Mouse (Mus musculus) CH12.LX (cell line): Measurements from ENCODE around the gene Mrps25. TPM values are rescaled to one million over a fixed set of nuclear protein-coding genes. Genes with fewer than 3 reads are reported as not detected.
A peak's percentile ranks its signal among the peaks of the same experiment; 100 is the strongest.

Experiments
- DNase-seq: peaks from one replicate; pipeline ENCODE4 v3.0.0-alpha.2; 2013; ENCODE audit errors: extremely low read depth
- H3K27ac ChIP-seq: 2 replicates; pipeline ENCODE4 v1.5.1; 2012; ENCODE audit warnings: low read depth, mild to moderate bottlenecking, control low read depth, moderate library complexity; ENCODE audit not compliant: insufficient read depth
- H3K27me3 ChIP-seq: replicated peaks from 2 replicates; pipeline ENCODE3; 2012; ENCODE audit warnings: inconsistent platforms
- H3K36me3 ChIP-seq, 2 experiments: replicated peaks in 1 of 2; 2 replicates each; pipeline versions ENCODE3 to v1.6.1; 2012; ENCODE audit warnings: inconsistent platforms in 1 of 2, low read length in 1 of 2, mild to moderate bottlenecking in 1 of 2, mixed read lengths in 1 of 2, moderate library complexity in 1 of 2; ENCODE audit not compliant: control insufficient read depth in 1 of 2, insufficient read depth in 1 of 2
- H3K4me1 ChIP-seq, 2 experiments: 2 replicates each; pipeline ENCODE4 v1.6.1; 2012; ENCODE audit warnings: inconsistent platforms in 1 of 2, moderate library complexity in 1 of 2; ENCODE audit not compliant: insufficient read depth in 2 of 2, control insufficient read depth in 1 of 2
- H3K4me2 ChIP-seq: 2 replicates; pipeline ENCODE4 v1.6.1; 2012; ENCODE audit warnings: low read depth, mild to moderate bottlenecking, control low read depth; ENCODE audit not compliant: poor library complexity, insufficient read depth, severe bottlenecking
- H3K4me3 ChIP-seq, 3 experiments: fragments of 150-350 bp in 1 of 3; sonication (generic) in 1 of 3; replicated peaks in 1 of 3; 2 replicates each; pipeline versions ENCODE3 to v1.5.1; 2011 to 2012; ENCODE audit warnings: low read depth in 2 of 3, low read length in 2 of 3, mild to moderate bottlenecking in 2 of 3, moderate library complexity in 2 of 3, control low read depth in 1 of 3, improper control_type of control experiment in 1 of 3, inconsistent platforms in 1 of 3, mixed read lengths in 1 of 3; ENCODE audit not compliant: poor library complexity in 1 of 3
- H3K79me2 ChIP-seq: replicated peaks from 2 replicates; pipeline ENCODE4 v1.6.1; 2012; ENCODE audit warnings: mild to moderate bottlenecking, moderate library complexity; ENCODE audit not compliant: control insufficient read depth, poor library complexity, insufficient read depth, severe bottlenecking; ENCODE audit errors: extremely low read depth
- H3K9ac ChIP-seq: 2 replicates; pipeline ENCODE4 v1.6.1; 2012; ENCODE audit warnings: low read depth, mild to moderate bottlenecking, control low read depth, moderate library complexity; ENCODE audit not compliant: insufficient read depth
- H3K9me3 ChIP-seq: replicated peaks from 2 replicates; pipeline ENCODE3; 2012; ENCODE audit warnings: low read length, inconsistent platforms, mixed read lengths
- CHD1 ChIP-seq: IDR thresholded peaks from 2 replicates; pipeline ENCODE4 v1.6.1; 2012; ENCODE audit warnings: low read depth, low read length, improper control_type of control experiment, inconsistent platforms
- CHD2 ChIP-seq: IDR thresholded peaks from 2 replicates; pipeline ENCODE4 v1.6.1; 2011; ENCODE audit warnings: low read length, improper control_type of control experiment
- CTCF ChIP-seq, 2 experiments: IDR thresholded peaks in 1 of 2; conservative IDR thresholded peaks in 1 of 2; 2 replicates each; pipeline ENCODE4 v1.5.1; 2011 to 2012; ENCODE audit warnings: low read depth in 2 of 2, low read length in 2 of 2, improper control_type of control experiment in 1 of 2, inconsistent platforms in 1 of 2, mild to moderate bottlenecking in 1 of 2, moderate library complexity in 1 of 2
- E2F4 ChIP-seq: IDR thresholded peaks from 2 replicates; pipeline ENCODE4 v1.6.1; 2011; ENCODE audit warnings: low read depth, low read length, improper control_type of control experiment; ENCODE audit not compliant: insufficient replicate concordance
- GABPA ChIP-seq: IDR thresholded peaks from 2 replicates; pipeline ENCODE4 v1.6.1; 2012; ENCODE audit warnings: low read depth, low read length, improper control_type of control experiment, inconsistent platforms; ENCODE audit not compliant: insufficient replicate concordance
- HCFC1 ChIP-seq: IDR thresholded peaks from 2 replicates; pipeline ENCODE4 v1.6.1; 2012; ENCODE audit warnings: low read depth, mild to moderate bottlenecking, inconsistent platforms, low read length, improper control_type of control experiment
- IRF4 ChIP-seq: IDR thresholded peaks from 2 replicates; pipeline ENCODE4 v1.6.1; 2014; ENCODE audit warnings: low read depth, mild to moderate bottlenecking, inconsistent platforms, low read length, improper control_type of control experiment
- KAT2A ChIP-seq: IDR thresholded peaks from 2 replicates; pipeline ENCODE4 v1.6.1; 2012; ENCODE audit warnings: low read length, improper control_type of control experiment, inconsistent platforms; ENCODE audit not compliant: insufficient replicate concordance
- MAFK ChIP-seq: IDR thresholded peaks from 2 replicates; pipeline ENCODE4 v1.6.1; 2011; ENCODE audit warnings: low read length, improper control_type of control experiment; ENCODE audit not compliant: insufficient replicate concordance
- MAX ChIP-seq: IDR thresholded peaks from 2 replicates; pipeline ENCODE4 v1.6.1; 2011; ENCODE audit warnings: low read length, improper control_type of control experiment
- MAZ ChIP-seq: IDR thresholded peaks from 2 replicates; pipeline ENCODE4 v1.6.1; 2012; ENCODE audit warnings: low read depth, mild to moderate bottlenecking, inconsistent platforms, low read length, improper control_type of control experiment, moderate library complexity
- MXI1 ChIP-seq: IDR thresholded peaks from 2 replicates; pipeline ENCODE4 v1.6.1; 2011; ENCODE audit warnings: mild to moderate bottlenecking, low read depth, low read length, improper control_type of control experiment
- MYC ChIP-seq: IDR thresholded peaks from 2 replicates; pipeline ENCODE4 v1.6.1; 2011; ENCODE audit warnings: low read depth, mild to moderate bottlenecking, improper control_type of control experiment, low read length
- NELFE ChIP-seq: IDR thresholded peaks from 2 replicates; pipeline ENCODE4 v1.6.1; 2011; ENCODE audit warnings: low read depth, low read length, improper control_type of control experiment
- NRF1 ChIP-seq: IDR thresholded peaks from 2 replicates; pipeline ENCODE4 v1.6.1; 2014; ENCODE audit warnings: low read depth, mild to moderate bottlenecking, inconsistent platforms, low read length, improper control_type of control experiment, moderate library complexity
- PAX5 ChIP-seq: IDR thresholded peaks from 2 replicates; pipeline ENCODE4 v1.6.1; 2012; ENCODE audit warnings: low read length, inconsistent platforms, mixed read lengths
- RAD21 ChIP-seq: IDR thresholded peaks from 2 replicates; pipeline ENCODE4 v1.6.1; 2011; ENCODE audit warnings: low read depth, mild to moderate bottlenecking, low read length, improper control_type of control experiment, moderate library complexity
- RCOR1 ChIP-seq: conservative IDR thresholded peaks from 2 replicates; pipeline ENCODE4 v1.6.1; 2012; ENCODE audit warnings: low read depth, mild to moderate bottlenecking, inconsistent platforms, low read length, improper control_type of control experiment
- SIN3A ChIP-seq: IDR thresholded peaks from 2 replicates; pipeline ENCODE4 v1.6.1; 2012; ENCODE audit warnings: low read length, improper control_type of control experiment, inconsistent platforms
- USF2 ChIP-seq: conservative IDR thresholded peaks from 2 replicates; pipeline ENCODE4 v1.6.1; 2011; ENCODE audit warnings: low read depth, low read length, improper control_type of control experiment
- ZC3H11A ChIP-seq: IDR thresholded peaks from 2 replicates; pipeline ENCODE4 v1.6.1; 2012; ENCODE audit warnings: low read depth, mild to moderate bottlenecking, inconsistent platforms, low read length, improper control_type of control experiment
- ZKSCAN1 ChIP-seq: IDR thresholded peaks from 2 replicates; pipeline ENCODE4 v1.6.1; 2012; ENCODE audit warnings: low read depth, inconsistent platforms, low read length, improper control_type of control experiment, borderline replicate concordance
- ZNF384 ChIP-seq: IDR thresholded peaks from 2 replicates; pipeline ENCODE4 v1.6.1; 2012; ENCODE audit warnings: low read depth, low read length, improper control_type of control experiment, inconsistent platforms
- dilution Hi-C: fragments of 300-500 bp; cut with MboI; formaldehyde crosslinking; loops from 2 replicates; pipeline ENCODE4 v1.14.3; 2020; ENCODE audit warnings: low sequenced_read_pairs; ENCODE audit not compliant: extremely low pct_unique_long_range_greater_than_20kb, extremely low pct_ligation_motif_present
- in situ Hi-C: fragments of 300-500 bp; cut with MboI; formaldehyde crosslinking; loops from 3 replicates; pipeline ENCODE4 v1.14.3; 2019; ENCODE audit warnings: low sequenced_read_pairs, low pct_ligation_motif_present, low pct_unique_long_range_greater_than_20kb, mixed read lengths
- polyA plus RNA-seq: library from polyadenylated mRNA; unstranded; fragments of >175 nt; gene quantifications from 2 replicates; pipeline ENCODE4 v1.2.1, GENCODE M21; 2012; ENCODE audit warnings: low read depth; ENCODE audit not compliant: insufficient read length
- total RNA-seq, 2 experiments: library from RNA; depleted of rRNA; stranded (reverse); fragments of 300-350 nt in 1 of 2; fragments of >200 nt in 1 of 2; gene quantifications; 2 replicates each; pipeline ENCODE4 v1.2.3; 2012 to 2014

Mrps25 gene
- total and polyA plus RNA-seq, 3 experiments, result 38.6 to 70.6 (median 61.4) TPM

DNA sequence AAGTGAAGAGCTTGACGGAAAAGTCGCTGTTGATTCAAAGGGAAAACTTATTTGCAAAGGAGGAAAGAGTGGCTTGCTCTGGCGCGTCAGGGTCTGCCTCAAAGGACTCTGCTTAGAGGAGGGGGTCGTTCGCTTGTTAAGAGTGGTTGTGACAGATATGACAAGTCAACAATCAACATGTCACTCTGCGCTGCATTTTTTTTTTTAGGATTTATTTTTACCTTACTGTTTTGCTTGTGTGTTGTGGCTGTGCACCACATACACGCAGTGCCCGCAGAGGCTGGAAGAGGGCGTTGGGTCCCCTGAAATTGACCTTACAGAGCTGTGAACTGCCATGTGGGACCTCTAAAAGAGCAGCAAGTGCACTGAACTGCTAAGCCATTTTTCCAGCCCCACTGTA is 345 bp upstream of the Mrps25 start (continued):
- TF ChIP-seq CHD2 (peak; percentile 56; the same call in 1 of the 2 replicates), IRF4 (no peak)

DNA sequence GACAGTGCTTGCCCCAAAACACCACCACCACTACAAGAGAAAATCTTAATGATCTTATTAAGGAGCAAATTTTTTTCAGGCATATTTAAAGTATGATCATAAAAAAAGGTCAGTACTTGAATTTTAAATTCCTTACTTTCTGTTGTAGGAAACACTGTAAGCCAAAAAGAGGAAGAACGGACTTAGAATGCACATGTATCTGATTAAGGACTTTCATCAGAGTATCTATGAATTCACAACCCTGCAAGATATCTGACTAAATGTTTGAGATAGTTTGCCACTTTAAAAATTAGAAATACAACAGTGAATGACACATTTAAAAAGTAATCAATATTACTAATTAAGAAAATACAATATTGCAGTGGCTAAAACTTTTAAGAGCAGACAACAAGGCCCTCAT is 7.4 kb downstream of the Mrps25 start:
- Histone ChIP-seq H3K9me3 (peaks cover 2% of the 10 kb centered on the region), H3K36me3 (peaks cover 49 to 80% of the 10 kb centered on the region in 2 experiments), H3K4me1 (peaks cover 0 to 6% of the 10 kb centered on the region in 2 experiments; a peak in 1 of 4 replicates), H3K27ac (no peak overlapping the region), H3K4me3 (no peak overlapping the region), H3K9ac (no peak overlapping the region), H3K27me3 (no peaks in the 10 kb centered on the region), H3K79me2 (no peaks in the 10 kb centered on the region), H3K4me2 (no peak overlapping the region)
- no peak for DNase-seq
- in situ Hi-C loops, result no loop called here
- TF ChIP-seq GABPA (no peak), RAD21 (no peak), RCOR1 (no peak), ZC3H11A (no peak), ZNF384 (no peak), NRF1 (no peak), E2F4 (no peak), SIN3A (no peak), USF2 (no peak), NELFE (no peak), CTCF (conservative IDR thresholded peaks at IDR 0.05 in 1 of 2, IDR thresholded peaks at IDR 0.05 in 1 of 2; ENCODE audit: low read depth in 2 of 2, low read length in 2 of 2) (no peak), MXI1 (no peak), KAT2A (no peak), MYC (no peak), PAX5 (no peak), MAZ (no peak), CHD2 (no peak), HCFC1 (no peak)
- dilution Hi-C loops, result no loop called here

DNA sequence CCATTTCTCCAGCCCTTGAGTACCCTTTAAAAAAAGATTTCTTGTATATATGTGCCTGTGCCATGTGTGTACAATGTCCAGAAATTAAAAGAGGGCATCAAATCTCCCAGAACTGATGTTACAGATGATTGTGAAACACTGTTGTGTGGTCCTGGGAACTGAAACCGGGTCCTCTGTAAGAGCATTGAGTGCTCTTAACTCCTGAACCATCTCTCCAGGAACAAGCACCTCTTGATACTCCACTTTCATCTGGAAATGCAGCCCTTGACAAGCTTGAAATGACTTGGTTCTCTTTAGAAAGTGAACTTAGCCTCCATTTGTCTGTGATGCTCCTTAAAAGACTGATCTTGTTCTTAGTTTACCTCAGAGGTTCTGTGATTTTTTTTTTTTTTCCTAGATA is 21.1 kb downstream of the Mrps25 start:
- H3K4me3 ChIP-seq, result no peak overlapping the region
- dilution Hi-C loops, result no loop called here
- no peaks in the 10 kb centered on the region for H3K79me2 ChIP-seq
- H3K27me3 ChIP-seq, result no peaks in the 10 kb centered on the region
- no peak for DNase-seq
- H3K36me3 ChIP-seq, result peaks cover 72 to 95% of the 10 kb centered on the region in 2 experiments
- no peaks in the 10 kb centered on the region for H3K9me3 ChIP-seq
- H3K9ac ChIP-seq, result no peak overlapping the region
- H3K27ac ChIP-seq, result no peak overlapping the region
- H3K4me2 ChIP-seq, result no peak overlapping the region
- in situ Hi-C loops, result no loop called here
- H3K4me1 ChIP-seq, result peaks cover 2 to 14% of the 10 kb centered on the region in 2 experiments; a peak in 1 of 4 replicates
- TF ChIP-seq MYC (no peak), HCFC1 (no peak), CHD1 (no peak), ZKSCAN1 (no peak), MAX (no peak), USF2 (no peak), MAFK (no peak), CHD2 (no peak)
- TF ChIP-seq, all 38 proteins: peak for 0
